Mouse (Mus musculus): Measurements from ENCODE around the gene Ppm1f.
"Not testable (repeated sequence)": the region's sequence is repeated elsewhere in the genome, so short reads cannot be mapped to it uniquely, and the experiment has no call there.

Gene Ppm1f

DNA sequence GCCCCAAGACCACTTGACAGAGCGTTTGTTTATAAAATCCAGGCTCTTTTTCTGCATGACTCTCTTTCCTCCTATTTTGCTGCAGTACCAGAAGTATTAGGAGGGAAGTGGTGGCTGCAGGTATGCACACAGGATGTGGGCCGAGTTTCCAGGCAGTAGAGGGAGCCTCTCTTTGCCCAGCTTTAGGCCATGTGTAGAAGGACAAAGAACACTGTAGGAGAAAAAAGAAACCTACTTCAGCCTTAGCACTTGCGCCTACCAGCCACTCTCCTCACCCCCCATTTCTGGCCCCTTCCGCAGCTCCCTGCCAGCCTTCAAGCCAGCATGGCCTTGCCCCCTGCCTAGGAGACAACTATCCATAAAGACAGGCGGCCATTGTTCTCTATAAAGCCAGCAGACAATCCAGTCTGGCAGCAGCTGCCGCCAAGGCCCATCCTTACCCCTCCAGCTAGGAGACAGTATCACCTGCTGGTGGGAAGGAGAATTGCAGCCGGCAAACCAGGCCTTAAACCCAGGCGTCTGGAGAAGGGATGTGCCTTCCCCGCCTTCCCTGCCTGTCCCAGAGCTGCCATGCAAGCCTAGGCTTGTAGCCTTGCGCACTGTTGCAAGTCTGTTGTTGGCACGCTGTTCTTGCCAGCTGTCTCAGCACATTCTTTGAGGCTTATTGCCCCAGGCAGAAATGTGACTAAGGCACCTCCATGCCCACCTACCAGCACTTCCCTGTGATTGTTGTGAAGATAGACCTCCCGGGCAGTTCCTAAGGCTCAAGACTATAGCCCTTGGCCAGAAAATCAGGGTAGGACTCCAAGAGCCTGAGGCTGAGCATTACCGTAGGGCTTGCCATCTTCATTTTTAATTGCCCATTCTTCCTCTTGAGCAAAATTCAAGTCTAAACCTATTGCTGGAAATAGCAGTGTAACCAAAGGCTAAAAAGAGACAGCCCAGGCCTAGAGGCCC, 15.7 kb downstream of the Ppm1f start:
- peak; percentile 91 for DNase-seq (ENCODE audit: inconsistent ontology term)

DNA sequence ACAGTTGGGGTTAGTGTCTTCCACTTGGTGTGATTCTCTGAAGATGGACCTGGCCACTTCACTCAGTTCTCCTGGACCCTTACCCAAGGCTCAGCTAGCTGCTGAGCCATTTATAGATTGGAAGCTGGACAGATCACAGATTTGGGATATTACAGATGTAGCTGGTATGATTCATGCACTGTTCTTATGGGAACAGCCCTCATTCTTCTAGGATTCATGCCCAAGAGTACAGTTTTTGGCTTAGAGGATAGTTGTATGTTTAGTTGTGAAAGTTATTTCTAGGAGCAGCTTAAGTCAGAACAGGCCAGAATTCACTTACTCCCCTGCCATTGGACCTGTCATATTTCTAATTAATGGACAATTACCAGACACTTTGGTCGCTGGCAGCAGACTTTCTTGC, 17.2 kb downstream of the Ppm1f start:
- DNase-seq (ENCODE audit: inconsistent ontology term) = no peak

DNA sequence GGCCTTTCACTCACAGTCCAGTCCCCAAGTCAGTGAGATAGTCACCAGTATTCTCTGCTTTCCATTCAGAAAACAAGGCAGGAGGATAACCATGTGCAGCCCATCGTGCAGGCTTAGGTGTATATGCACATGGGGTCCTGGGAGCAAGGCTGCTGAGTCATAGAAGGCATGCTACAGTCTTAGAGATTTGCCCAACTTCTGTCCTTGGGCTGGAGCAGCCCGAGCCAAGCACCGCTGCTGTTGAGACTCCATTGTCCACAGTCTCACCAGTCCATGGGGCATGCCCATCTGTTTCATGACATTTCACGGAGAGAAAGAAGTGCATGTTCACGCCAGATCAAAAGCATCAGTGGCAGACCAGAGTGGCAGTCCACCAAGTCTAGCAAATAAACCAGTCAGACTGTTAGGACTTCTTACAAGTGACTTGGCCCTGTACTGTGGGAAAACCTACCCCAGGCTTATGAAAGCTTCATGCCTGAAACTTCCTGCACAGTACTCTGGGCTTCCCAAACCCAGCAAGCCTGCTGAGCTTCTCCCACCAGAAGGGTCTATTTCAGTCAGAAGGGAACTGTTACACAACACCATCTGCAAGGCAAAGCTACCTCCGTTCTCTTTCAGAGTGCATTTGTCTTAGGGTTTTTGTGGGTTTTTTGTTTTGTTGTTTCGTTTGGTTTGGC, 22.3 kb downstream of the Ppm1f start:
- DNase-seq (ENCODE audit: inconsistent ontology term) = no peak

DNA sequence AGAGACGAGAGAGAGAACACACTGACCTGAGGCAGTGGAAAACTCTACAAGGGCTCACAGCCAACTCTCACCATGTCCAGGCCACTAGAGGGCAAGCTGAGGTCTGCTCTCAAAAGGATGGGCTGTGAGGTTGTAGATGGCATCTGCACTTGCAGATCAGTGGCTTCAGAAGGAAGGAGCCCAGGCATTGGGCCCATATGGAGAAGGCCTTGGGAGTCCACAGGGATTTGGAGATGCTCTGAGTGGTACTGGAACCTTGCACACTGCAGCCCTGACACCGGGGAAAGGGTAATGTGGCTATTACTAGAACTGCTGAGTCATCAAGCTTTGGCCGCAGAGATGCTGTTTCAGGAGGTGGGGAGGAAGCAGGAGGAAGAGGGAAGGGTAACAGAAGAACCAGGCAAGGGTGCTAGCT, 24.8 kb downstream of the Ppm1f start:
- peak; percentile 40 for DNase-seq (ENCODE audit: inconsistent ontology term)

DNA sequence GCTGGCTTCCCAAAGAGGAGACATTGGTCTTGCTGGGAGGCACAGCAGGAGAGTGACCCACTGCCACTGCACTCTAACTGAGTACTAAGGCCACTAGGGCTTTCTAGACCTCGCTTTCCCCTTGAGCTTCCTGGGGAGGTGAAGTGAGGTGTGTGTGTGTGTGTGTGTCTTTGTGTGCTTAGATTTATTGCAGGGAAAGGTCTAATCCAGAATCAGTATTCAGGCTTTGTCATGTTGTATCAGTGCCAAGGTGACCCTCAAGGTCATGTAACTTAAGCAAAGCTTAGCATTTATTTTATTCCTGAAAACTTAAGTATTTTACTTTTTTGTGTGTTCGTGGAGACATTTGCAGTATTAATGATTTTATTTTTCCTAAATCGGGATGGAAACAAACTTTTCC, 28.2 kb downstream of the Ppm1f start:
- DNase-seq (ENCODE audit: inconsistent ontology term) = no peak

DNA sequence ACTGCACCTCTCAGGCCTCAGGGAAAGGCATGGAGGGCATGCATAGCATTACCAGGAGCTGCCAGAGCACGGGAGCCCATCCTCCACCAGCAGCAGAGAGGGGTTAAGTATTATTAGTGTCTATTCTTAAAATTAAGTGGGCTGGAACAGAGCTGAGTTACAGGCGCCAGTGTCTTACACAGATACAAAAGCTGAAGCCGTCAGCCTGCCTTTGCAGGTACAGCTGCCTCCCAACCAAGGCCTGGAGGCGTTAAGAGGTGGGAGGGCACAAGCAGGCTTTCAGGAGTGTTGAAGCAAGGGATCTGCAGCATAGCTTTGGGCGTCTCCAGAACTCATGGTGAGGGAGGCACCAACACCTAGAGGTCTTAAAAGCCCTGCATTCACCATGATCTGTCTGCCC, 30.3 kb downstream of the Ppm1f start:
- DNase-seq (ENCODE audit: inconsistent ontology term) = no peak

DNA sequence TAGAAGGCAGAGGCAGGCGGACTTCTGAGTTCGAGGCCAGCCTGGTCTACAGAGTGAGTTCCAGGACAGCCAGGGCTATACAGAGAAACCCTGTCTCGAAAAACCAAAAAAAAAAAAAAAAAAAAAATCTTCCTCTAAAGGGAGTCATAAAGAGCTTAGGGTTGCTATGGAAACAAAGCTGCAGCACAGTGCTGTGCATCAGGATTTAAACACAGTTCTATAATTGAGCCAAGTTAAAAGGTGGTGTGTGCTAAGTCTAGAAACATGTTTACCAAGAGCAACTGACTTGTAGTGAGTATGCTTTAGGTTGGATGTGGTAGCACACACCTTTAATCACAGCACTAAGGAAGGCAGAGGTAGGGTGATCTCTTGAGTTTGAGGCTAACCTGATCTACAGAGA, 32.6 kb downstream of the Ppm1f start:
- DNase-seq (ENCODE audit: inconsistent ontology term) = not testable (repeated sequence)

DNA sequence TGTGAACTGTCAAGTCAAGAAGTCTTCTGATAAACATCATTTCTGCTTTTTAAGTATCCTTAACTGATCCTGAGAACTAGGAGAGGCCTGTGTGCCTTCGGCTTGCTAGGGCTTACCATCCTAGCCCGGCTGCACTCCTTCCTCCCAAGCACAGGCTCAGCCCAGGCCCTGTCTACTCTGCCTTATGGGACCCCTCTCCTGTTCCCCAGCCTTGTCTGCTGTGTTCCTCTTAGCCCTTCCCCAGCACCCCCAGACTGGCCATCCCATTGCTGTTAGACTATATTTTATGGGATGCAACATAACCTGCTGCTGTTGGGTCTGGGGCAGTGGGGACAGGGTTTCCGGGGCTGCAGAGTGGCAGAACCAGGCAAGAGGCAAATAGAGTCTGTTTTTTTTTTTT, 34.1 kb downstream of the Ppm1f start:
- DNase-seq (ENCODE audit: inconsistent ontology term) = no peak

DNA sequence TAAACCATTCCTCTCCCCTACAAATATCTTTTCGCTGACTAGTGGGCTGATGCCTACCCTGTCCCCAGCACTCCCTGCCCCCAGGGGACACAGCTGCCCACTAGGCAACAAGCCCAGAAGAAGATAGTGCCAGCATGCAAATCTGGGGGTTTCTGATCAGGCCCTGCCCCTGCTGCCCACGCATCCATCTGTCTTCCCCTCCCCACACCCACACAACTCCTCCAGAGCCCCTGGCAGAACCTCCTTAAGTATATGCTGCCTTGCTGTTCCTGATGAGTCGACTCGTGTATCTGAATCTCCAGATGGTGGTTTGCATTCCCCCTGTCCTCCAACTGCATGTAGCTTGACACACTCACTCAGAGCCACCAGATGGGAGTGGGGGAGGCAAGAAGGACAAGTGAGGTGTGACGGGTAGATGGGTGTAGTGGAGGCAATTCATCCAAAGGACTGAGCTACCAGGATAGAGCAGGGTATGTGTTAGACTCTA, 34.6 kb downstream of the Ppm1f start:
- peak; percentile 32 for DNase-seq (ENCODE audit: inconsistent ontology term)

DNA sequence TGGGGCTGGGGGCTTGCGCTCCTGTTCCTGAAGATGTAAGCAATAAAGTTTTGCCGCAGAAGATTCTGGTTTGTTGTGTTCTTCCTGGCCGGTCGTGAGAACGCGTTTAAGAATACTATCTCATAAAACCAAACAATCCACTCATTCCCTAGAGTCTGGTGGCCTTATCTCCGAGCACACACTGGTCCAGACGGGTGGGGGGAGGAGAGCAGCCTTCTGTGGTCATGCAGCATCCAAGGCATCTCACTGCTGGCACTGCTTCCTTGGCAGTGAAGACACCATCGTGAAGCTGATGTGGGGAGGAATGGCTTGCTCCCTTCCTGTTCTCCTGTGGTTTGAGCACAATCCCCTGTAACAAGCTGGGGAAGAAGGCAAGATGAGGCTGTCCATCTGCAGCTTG, 43.3 kb downstream of the Ppm1f start:
- no peak for DNase-seq (ENCODE audit: inconsistent ontology term)

DNA sequence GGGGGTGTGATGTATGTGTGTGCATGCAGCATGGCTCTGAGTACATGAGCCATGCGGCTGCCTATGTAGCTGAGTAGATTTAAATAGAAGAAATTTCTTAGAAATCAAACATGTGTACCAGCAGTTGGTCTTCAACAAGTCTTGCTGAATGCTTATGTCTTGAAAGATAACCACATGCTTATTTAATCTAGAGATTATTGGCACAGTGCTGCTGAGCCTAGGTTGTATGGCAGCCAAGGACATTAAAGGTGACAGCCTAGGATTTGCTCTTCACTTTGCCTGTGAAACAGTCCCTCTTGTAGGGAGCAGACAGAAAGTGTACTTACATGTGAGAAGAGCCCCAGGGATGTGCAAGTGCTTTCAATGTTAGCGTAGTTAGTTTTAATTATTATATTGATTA, 44.8 kb downstream of the Ppm1f start:
- DNase-seq (ENCODE audit: inconsistent ontology term) = no peak

DNA sequence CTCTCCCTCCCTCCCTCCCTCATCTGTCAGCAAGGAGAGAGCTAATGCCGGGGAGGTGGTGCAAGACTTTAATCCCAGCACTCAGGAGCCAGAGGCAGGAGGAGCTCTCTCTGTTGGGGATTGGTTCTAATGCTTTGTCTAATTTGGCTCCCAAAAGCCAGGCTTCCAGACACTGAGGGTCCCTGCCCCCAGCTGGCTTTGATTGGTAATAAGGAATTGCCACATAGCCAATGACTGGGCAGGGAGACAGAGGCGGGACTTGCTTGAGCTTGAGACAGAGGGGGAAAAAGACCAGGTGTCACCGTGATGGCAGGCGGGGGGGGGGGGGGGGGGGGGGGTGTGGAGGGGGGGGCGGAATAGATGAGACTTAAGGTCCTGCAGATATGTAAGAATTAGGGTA, 62.3 kb downstream of the Ppm1f start:
- no peak for DNase-seq (ENCODE audit: inconsistent ontology term)

DNA sequence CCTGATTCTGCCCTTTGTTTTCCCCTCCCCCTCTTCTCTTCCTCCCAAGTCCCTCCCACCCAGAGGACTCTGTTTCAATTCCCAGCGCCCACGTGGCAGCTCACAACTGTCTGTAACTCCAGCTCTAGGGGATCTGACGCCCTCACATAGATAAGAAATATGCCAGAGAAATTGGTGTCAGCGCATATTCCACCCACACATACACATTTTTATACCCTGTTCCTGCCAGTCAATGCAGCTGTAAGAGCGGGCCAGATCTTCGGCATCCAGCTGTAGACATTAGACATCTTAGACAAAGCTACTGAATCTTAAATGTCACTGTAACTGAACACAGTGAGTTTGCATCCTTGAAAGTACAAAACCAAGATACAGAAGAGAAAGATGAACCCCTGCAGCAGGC, 63.6 kb downstream of the Ppm1f start:
- no peak for DNase-seq (ENCODE audit: inconsistent ontology term)

DNA sequence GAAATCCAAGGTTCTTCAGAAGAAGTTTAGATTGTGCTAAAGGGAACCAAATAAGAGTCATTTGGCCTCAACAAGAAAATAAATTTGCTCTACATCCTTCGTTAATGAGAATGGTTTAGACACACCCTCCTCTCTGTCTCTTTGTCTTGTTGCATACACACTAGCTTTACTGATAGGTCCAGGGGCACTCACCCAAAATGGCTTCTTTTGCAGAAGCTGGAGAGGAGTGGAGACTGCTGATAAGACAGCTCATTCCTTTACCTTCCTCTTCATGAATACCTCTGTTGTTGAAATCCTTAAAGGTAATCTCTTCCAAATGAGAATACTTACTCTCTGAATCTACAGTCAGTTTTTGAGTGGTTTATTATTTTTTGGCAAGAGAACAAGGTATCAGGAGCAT, 68.9 kb downstream of the Ppm1f start:
- DNase-seq (ENCODE audit: inconsistent ontology term) = no peak

DNA sequence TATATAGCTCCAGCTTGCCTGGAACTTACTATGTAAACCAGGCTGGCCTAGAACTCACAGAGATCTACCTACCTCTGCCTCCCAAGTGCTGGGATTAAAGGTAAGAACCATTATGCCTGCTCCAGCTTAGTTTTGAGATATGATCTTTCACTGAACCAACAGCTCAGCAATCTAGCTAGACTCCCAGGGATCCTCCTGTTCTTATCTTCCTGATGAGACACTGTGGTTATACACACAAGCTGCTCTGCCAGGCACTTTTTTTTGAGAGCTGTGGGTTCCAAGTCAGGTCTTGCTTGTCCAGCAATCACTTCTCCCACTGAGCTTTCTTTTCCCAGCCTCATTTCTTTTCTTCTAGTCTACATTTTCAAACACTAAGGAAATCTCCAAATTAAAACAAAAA, 70.0 kb downstream of the Ppm1f start:
- DNase-seq (ENCODE audit: inconsistent ontology term) = no peak

All from Muller cell, postnatal 12 days (primary cell).